In genomic region chr7:102636665-102637064, GRCm38 (mm10) we compare ENCODE assay signal across 9 mouse cellular contexts. TPM values are rescaled to one million over a fixed set of nuclear protein-coding genes. Genes with fewer than 3 reads are reported as not detected.
A peak's percentile ranks its signal among the peaks of the same experiment; 100 is the strongest.
DNase-seq lines count a peak whose midpoint lies in the region; ATAC-seq and TF ChIP-seq lines count a peak whose summit lies in the region.
"Had no signal": no experiment of that assay in that cellular context is flagged by ENCODE, and none has a peak within 500 bp of the region (broad histone marks: within the 10 kb centered on the region; RNA-seq: fewer than 3 reads in every experiment).

No protein-coding gene starts in this region.

- WGBS in kidney, adult 2 months: 35% methylated on average over 3 of the region's 3 CpGs
- 33% methylated on average over 3 of the region's 3 CpGs for WGBS in kidney, embryonic 15.5 days
- WGBS in liver, embryonic 14.5 days (ENCODE audit: insufficient replicate concordance): 20% methylated on average over 3 of the region's 3 CpGs
- WGBS in stomach, postnatal 0 days: 27% methylated on average over 3 of the region's 3 CpGs

- no peak overlapping the region for H3K4me2 ChIP-seq in kidney, embryonic 15.5 days
- no peak overlapping the region for H3K4me2 ChIP-seq in liver, embryonic 14.5 days (ENCODE audit: low read depth)
- no peak overlapping the region for H3K4me2 ChIP-seq in stomach, postnatal 0 days (replicated peaks; ENCODE audit: low read depth)

- H3K9me3 ChIP-seq in kidney, embryonic 15.5 days (replicated peaks): no peaks in the 10 kb centered on the region
- H3K9me3 ChIP-seq in MEL (replicated peaks; ENCODE audit: insufficient read depth, low read length): no peaks in the 10 kb centered on the region
- H3K9me3 ChIP-seq in liver, embryonic 14.5 days (ENCODE audit: control insufficient read depth, low read length): no peaks in the 10 kb centered on the region
- H3K9me3 ChIP-seq in stomach, postnatal 0 days (ENCODE audit: control insufficient read depth, low read length): no peaks in the 10 kb centered on the region

- H3K79me2 ChIP-seq in MEL (ENCODE audit: control insufficient read depth, insufficient read depth, low read length, poor library complexity): no peaks in the 10 kb centered on the region

- intact Hi-C loops in heart, postnatal 14 days (cut with DNase I): loop anchor here (1.0 kb wide), 1 partner anchor 123 kb away; no protein-coding TSS in a partner anchor
- intact Hi-C loops in gastrocnemius, postnatal 14 days (cut with DNase I; ENCODE audit: low total_unique reads): loop anchor here (5.0 kb wide), 1 partner anchor 124 kb away; no protein-coding TSS in a partner anchor

- H3K27me3 ChIP-seq in kidney, adult 2 months (replicated peaks; ENCODE audit: control insufficient read depth, insufficient read depth, low read length): no peaks in the 10 kb centered on the region
- 0 out of 2 replicates have a peak, but pooled peaks cover 2% of the 10 kb centered on the region for H3K27me3 ChIP-seq in kidney, embryonic 15.5 days
- H3K27me3 ChIP-seq in MEL (ENCODE audit: control insufficient read depth in 1 of 2, insufficient read depth in 2 of 2, low read length in 2 of 2): no peaks in the 10 kb centered on the region; a peak in 1 of 4 replicates
- no peaks in the 10 kb centered on the region for H3K27me3 ChIP-seq in liver, embryonic 14.5 days (ENCODE audit: control insufficient read depth, insufficient read depth, low read length)
- no peaks in the 10 kb centered on the region for H3K27me3 ChIP-seq in stomach, postnatal 0 days (ENCODE audit: control insufficient read depth, insufficient read depth, low read length)

- peak; percentile 35; the same call in 1 of the 2 replicates for TF ChIP-seq CTCF in kidney, adult 2 months (conservative IDR thresholded peaks at IDR 0.05; ENCODE audit: insufficient read depth, insufficient read length, low read depth, low read length)
- peak in 2 of 3 experiments; percentile 38 to 58; a peak in 3 of 6 replicates for TF ChIP-seq CTCF in MEL (IDR thresholded peaks at IDR 0.05 in 2 of 3, conservative IDR thresholded peaks at IDR 0.05 in 1 of 3; ENCODE audit: control insufficient read depth in 1 of 3, insufficient read depth in 1 of 3, low read depth in 2 of 3, low read length in 3 of 3, poor library complexity in 1 of 3, severe bottlenecking in 1 of 3)
- peak; percentile 67 for TF ChIP-seq CTCF in liver, embryonic 14.5 days (IDR thresholded peaks at IDR 0.05; ENCODE audit: low read depth)
- TF ChIP-seq CTCF in stomach, postnatal 0 days (IDR thresholded peaks at IDR 0.05; ENCODE audit: low read depth): peak; percentile 77

- DNase-seq in kidney, adult 2 months: peak; percentile 60
- peak; percentile 59 for DNase-seq in MEL (ENCODE audit: low read depth, low spot score)
- DNase-seq in adrenal gland, postnatal 25 days: peak; percentile 5
- DNase-seq in heart, postnatal 14 days: peak; percentile 20 to 64
- peak in 1 of 3 experiments; percentile 35 for DNase-seq in liver, embryonic 14.5 days (ENCODE audit: low read depth in 3 of 3, low spot score in 3 of 3)
- peak; percentile 21 for DNase-seq in stomach, postnatal 0 days (ENCODE audit: low spot score)
- DNase-seq in gastrocnemius, postnatal 14 days: no peak

- TF ChIP-seq EP300 in MEL (IDR thresholded peaks at IDR 0.05; ENCODE audit: low read depth in 1 of 2, low read length in 2 of 2): no peak
- TF ChIP-seq EP300 in liver, embryonic 14.5 days (IDR thresholded peaks at IDR 0.05; ENCODE audit: low read depth): no peak
- no peak for TF ChIP-seq EP300 in stomach, postnatal 0 days (optimal IDR thresholded peaks at IDR 0.05)

- no peak overlapping the region for H3K9ac ChIP-seq in kidney, embryonic 15.5 days
- no peak overlapping the region for H3K9ac ChIP-seq in MEL (ENCODE audit: control insufficient read depth, low read depth, low read length, poor library complexity, severe bottlenecking)
- H3K9ac ChIP-seq in liver, embryonic 14.5 days (replicated peaks): no peak overlapping the region
- H3K9ac ChIP-seq in stomach, postnatal 0 days (ENCODE audit: low read length): no peak overlapping the region

- H3K27ac ChIP-seq in kidney, adult 2 months (ENCODE audit: insufficient read depth, low read depth, low read length): no peak overlapping the region
- no peak overlapping the region for H3K27ac ChIP-seq in kidney, embryonic 15.5 days
- no peak overlapping the region for H3K27ac ChIP-seq in MEL (ENCODE audit: control insufficient read depth, low read depth, low read length)
- H3K27ac ChIP-seq in liver, embryonic 14.5 days: no peak overlapping the region
- H3K27ac ChIP-seq in stomach, postnatal 0 days (replicated peaks): no peak overlapping the region

- no peak for ATAC-seq in kidney, embryonic 15.5 days (replicated peaks; ENCODE audit: low FRiP score)
- ATAC-seq in liver, embryonic 14.5 days (ENCODE audit: insufficient read depth): no peak
- no peak for ATAC-seq in stomach, postnatal 0 days (ENCODE audit: low FRiP score, low TSS enrichment)

- no peak overlapping the region for H3K4me3 ChIP-seq in kidney, adult 2 months (ENCODE audit: insufficient read depth, low read depth, low read length)
- no peak overlapping the region for H3K4me3 ChIP-seq in kidney, embryonic 15.5 days (replicated peaks)
- H3K4me3 ChIP-seq in MEL (ENCODE audit: control insufficient read depth in 1 of 2, insufficient read depth in 1 of 2, low read depth in 2 of 2, low read length in 2 of 2): no peak overlapping the region
- H3K4me3 ChIP-seq in liver, embryonic 14.5 days (ENCODE audit: insufficient read depth in 1 of 2, low read depth in 2 of 2, low read length in 2 of 2): no peak overlapping the region
- no peak overlapping the region for H3K4me3 ChIP-seq in stomach, postnatal 0 days (ENCODE audit: low read depth, low read length)

- no peaks in the 10 kb centered on the region for H3K4me1 ChIP-seq in kidney, adult 2 months (ENCODE audit: control insufficient read depth, insufficient read depth, low read length)
- no peaks in the 10 kb centered on the region for H3K4me1 ChIP-seq in kidney, embryonic 15.5 days
- H3K4me1 ChIP-seq in MEL (ENCODE audit: control insufficient read depth in 1 of 2, insufficient read depth in 2 of 2, low read length in 2 of 2): no peaks in the 10 kb centered on the region
- H3K4me1 ChIP-seq in liver, embryonic 14.5 days (replicated peaks; ENCODE audit: control insufficient read depth in 2 of 2, insufficient read depth in 2 of 2, low read length in 1 of 2): no peaks in the 10 kb centered on the region
- H3K4me1 ChIP-seq in stomach, postnatal 0 days (replicated peaks; ENCODE audit: control insufficient read depth, insufficient read depth): no peaks in the 10 kb centered on the region

- TF ChIP-seq POLR2A in kidney, adult 2 months (IDR thresholded peaks at IDR 0.05; ENCODE audit: low read depth, low read length): no peak
- no peak for TF ChIP-seq POLR2A in MEL (IDR thresholded peaks at IDR 0.05; ENCODE audit: control insufficient read depth in 1 of 2, insufficient read depth in 1 of 2, low read depth in 1 of 2, low read length in 2 of 2, poor library complexity in 1 of 2)

- no peaks in the 10 kb centered on the region for H3K36me3 ChIP-seq in kidney, adult 2 months (ENCODE audit: control insufficient read depth, insufficient read depth, low read length)
- H3K36me3 ChIP-seq in kidney, embryonic 15.5 days: no peaks in the 10 kb centered on the region
- no peaks in the 10 kb centered on the region for H3K36me3 ChIP-seq in MEL (ENCODE audit: control insufficient read depth in 1 of 2, insufficient read depth in 2 of 2, low read length in 2 of 2)
- no peaks in the 10 kb centered on the region for H3K36me3 ChIP-seq in liver, embryonic 14.5 days (replicated peaks; ENCODE audit: control insufficient read depth, insufficient read depth, low read depth)
- no peaks in the 10 kb centered on the region for H3K36me3 ChIP-seq in stomach, postnatal 0 days (ENCODE audit: control insufficient read depth, insufficient read depth, low read length)

- TF ChIP-seq RAD21 in MEL (IDR thresholded peaks at IDR 0.05; ENCODE audit: low read depth, low read length): peak; percentile 23

RNA-seq across cellular contexts. Expression of gene Olfr554, which starts 1.6 kb away (rescaled TPM):
- polyA plus RNA-seq in kidney, adult 2 months (2012; rRNA removed): not detected in 2 replicates
- polyA plus RNA-seq in kidney, embryonic 15.5 days (2015; fragmentation: Nextera tagmentation; extraction: Ambion mirVana): not detected in 2 replicates
- total RNA-seq in MEL (2012; rRNA removed): not detected in 2 replicates
- not detected for polyA plus RNA-seq in MEL (2012; ENCODE audit: insufficient read depth in 1 of 2, insufficient read length in 2 of 2, low read depth in 1 of 2, low replicate concordance in 2 of 2, missing spikeins in 1 of 2)
- total RNA-seq in adrenal gland, postnatal 25 days (2021): not detected in 2 replicates
- total RNA-seq in heart, postnatal 14 days (2021): not detected
- polyA plus RNA-seq in liver, embryonic 14.5 days (2012; rRNA removed): not detected in 2 replicates
- polyA plus RNA-seq in liver, embryonic 14.5 days (2014; fragmentation: Nextera tagmentation; extraction: Ambion mirVana): not detected in 2 replicates
- polyA plus RNA-seq in stomach, postnatal 0 days (2015; fragmentation: Nextera tagmentation; extraction: Ambion mirVana): not detected in 2 replicates
- not detected for total RNA-seq in gastrocnemius, postnatal 14 days (2021)
- polyA plus RNA-seq: frontal cortex, adult 2 months had no signal

RNA-seq across cellular contexts. Expression of gene Olfr553, which starts 18.6 kb away (rescaled TPM):
- not detected in 2 replicates for polyA plus RNA-seq in kidney, adult 2 months (2012; rRNA removed)
- not detected in 2 replicates for polyA plus RNA-seq in kidney, embryonic 15.5 days (2015; fragmentation: Nextera tagmentation; extraction: Ambion mirVana)
- not detected in 2 replicates for total RNA-seq in MEL (2012; rRNA removed)
- polyA plus RNA-seq in MEL (2012; ENCODE audit: insufficient read depth in 1 of 2, insufficient read length in 2 of 2, low read depth in 1 of 2, low replicate concordance in 2 of 2, missing spikeins in 1 of 2): not detected
- not detected in 2 replicates for total RNA-seq in adrenal gland, postnatal 25 days (2021)
- not detected for total RNA-seq in heart, postnatal 14 days (2021)
- polyA plus RNA-seq in liver, embryonic 14.5 days (2012; rRNA removed): not detected in 2 replicates
- not detected in 2 replicates for polyA plus RNA-seq in liver, embryonic 14.5 days (2014; fragmentation: Nextera tagmentation; extraction: Ambion mirVana)
- polyA plus RNA-seq in stomach, postnatal 0 days (2015; fragmentation: Nextera tagmentation; extraction: Ambion mirVana): not detected in 2 replicates
- total RNA-seq in gastrocnemius, postnatal 14 days (2021): not detected
- polyA plus RNA-seq: frontal cortex, adult 2 months had no signal

RNA-seq across cellular contexts. Expression of gene Olfr555, which starts 22.0 kb away (rescaled TPM):
- polyA plus RNA-seq in kidney, adult 2 months (2012; rRNA removed): not detected in 2 replicates
- not detected in 2 replicates for polyA plus RNA-seq in kidney, embryonic 15.5 days (2015; fragmentation: Nextera tagmentation; extraction: Ambion mirVana)
- not detected in 2 replicates for total RNA-seq in MEL (2012; rRNA removed)
- not detected for polyA plus RNA-seq in MEL (2012; ENCODE audit: insufficient read depth in 1 of 2, insufficient read length in 2 of 2, low read depth in 1 of 2, low replicate concordance in 2 of 2, missing spikeins in 1 of 2)
- total RNA-seq in adrenal gland, postnatal 25 days (2021): not detected in 2 replicates
- total RNA-seq in heart, postnatal 14 days (2021): not detected
- not detected in 2 replicates for polyA plus RNA-seq in liver, embryonic 14.5 days (2012; rRNA removed)
- polyA plus RNA-seq in liver, embryonic 14.5 days (2014; fragmentation: Nextera tagmentation; extraction: Ambion mirVana): not detected in 2 replicates
- polyA plus RNA-seq in stomach, postnatal 0 days (2015; fragmentation: Nextera tagmentation; extraction: Ambion mirVana): not detected in 2 replicates
- not detected for total RNA-seq in gastrocnemius, postnatal 14 days (2021)
- polyA plus RNA-seq: frontal cortex, adult 2 months had no signal

RNA-seq across cellular contexts. Expression of gene Olfr556, which starts 28.0 kb away (rescaled TPM):
- polyA plus RNA-seq in kidney, adult 2 months (2012; rRNA removed): not detected in 2 replicates
- polyA plus RNA-seq in kidney, embryonic 15.5 days (2015; fragmentation: Nextera tagmentation; extraction: Ambion mirVana): not detected in 2 replicates
- total RNA-seq in MEL (2012; rRNA removed): not detected in 2 replicates
- not detected for polyA plus RNA-seq in MEL (2012; ENCODE audit: insufficient read depth in 1 of 2, insufficient read length in 2 of 2, low read depth in 1 of 2, low replicate concordance in 2 of 2, missing spikeins in 1 of 2)
- not detected in 2 replicates for total RNA-seq in adrenal gland, postnatal 25 days (2021)
- total RNA-seq in heart, postnatal 14 days (2021): not detected
- not detected in 2 replicates for polyA plus RNA-seq in liver, embryonic 14.5 days (2012; rRNA removed)
- not detected in 2 replicates for polyA plus RNA-seq in liver, embryonic 14.5 days (2014; fragmentation: Nextera tagmentation; extraction: Ambion mirVana)
- polyA plus RNA-seq in stomach, postnatal 0 days (2015; fragmentation: Nextera tagmentation; extraction: Ambion mirVana): not detected in 2 replicates
- not detected for total RNA-seq in gastrocnemius, postnatal 14 days (2021)
- polyA plus RNA-seq: frontal cortex, adult 2 months had no signal

RNA-seq across cellular contexts. Expression of gene Olfr552, which starts 39.1 kb away (rescaled TPM):
- not detected in 2 replicates for polyA plus RNA-seq in kidney, adult 2 months (2012; rRNA removed)
- not detected in 2 replicates for polyA plus RNA-seq in kidney, embryonic 15.5 days (2015; fragmentation: Nextera tagmentation; extraction: Ambion mirVana)
- not detected in 2 replicates for total RNA-seq in MEL (2012; rRNA removed)
- not detected for polyA plus RNA-seq in MEL (2012; ENCODE audit: insufficient read depth in 1 of 2, insufficient read length in 2 of 2, low read depth in 1 of 2, low replicate concordance in 2 of 2, missing spikeins in 1 of 2)
- 0.19 TPM in 1 of 2 replicates, not detected in the other for total RNA-seq in adrenal gland, postnatal 25 days (2021)
- total RNA-seq in heart, postnatal 14 days (2021): under 1 TPM; 0.07 to 0.27 TPM
- not detected in 2 replicates for polyA plus RNA-seq in liver, embryonic 14.5 days (2012; rRNA removed)
- polyA plus RNA-seq in liver, embryonic 14.5 days (2014; fragmentation: Nextera tagmentation; extraction: Ambion mirVana): not detected in 2 replicates
- polyA plus RNA-seq in stomach, postnatal 0 days (2015; fragmentation: Nextera tagmentation; extraction: Ambion mirVana): not detected in 2 replicates
- under 1 TPM in 1 of 2 experiments, not detected in 1; 0.16 TPM for total RNA-seq in gastrocnemius, postnatal 14 days (2021)
- polyA plus RNA-seq: frontal cortex, adult 2 months had no signal
